Mouse (Mus musculus) liver, embryonic 11.5 days (tissue): Measurements from ENCODE around the gene Pnpla3. TPM values are rescaled to one million over a fixed set of nuclear protein-coding genes. Genes with fewer than 3 reads are reported as not detected.

ENCODE experiments used
- ATAC-seq: fragments of 200-750 bp; cut with Nextera tagmentation; replicated peaks from 2 replicates; pipeline ENCODE4 v1.8.0; 2017; ENCODE audit warnings: moderate number of reproducible peaks, mild to moderate bottlenecking, moderate TSS enrichment, moderate library complexity; ENCODE audit not compliant: low FRiP score
- DNase-seq: peaks from one replicate; pipeline ENCODE4 v3.0.0-alpha.2; 2017; ENCODE audit warnings: low spot score
- H3K27ac ChIP-seq: fragments of 300-500 bp; sonication (generic); 2 replicates; pipeline ENCODE4 v1.5.1; 2014; ENCODE audit warnings: mild to moderate bottlenecking, low read depth, low read length, control low read depth
- H3K27me3 ChIP-seq: fragments of 300-500 bp; sonication (generic); replicated peaks from 2 replicates; pipeline ENCODE4 v1.6.1; 2014; ENCODE audit warnings: low read length, mixed read lengths; ENCODE audit not compliant: control insufficient read depth, insufficient read depth
- H3K36me3 ChIP-seq: fragments of 300-500 bp; sonication (generic); 2 replicates; pipeline ENCODE4 v1.6.1; 2014; ENCODE audit warnings: mild to moderate bottlenecking, low read length, moderate library complexity, mixed read lengths; ENCODE audit not compliant: control insufficient read depth, insufficient read depth
- H3K4me1 ChIP-seq: fragments of 300-500 bp; sonication (generic); replicated peaks from 2 replicates; pipeline ENCODE4 v1.6.1; 2014; ENCODE audit warnings: low read length, mixed read lengths; ENCODE audit not compliant: control insufficient read depth, insufficient read depth
- H3K4me2 ChIP-seq: fragments of 300-500 bp; sonication (generic); 2 replicates; pipeline ENCODE4 v1.6.1; 2014; ENCODE audit warnings: mild to moderate bottlenecking, control low read depth, moderate library complexity
- H3K4me3 ChIP-seq: fragments of 300-500 bp; sonication (generic); 2 replicates; pipeline ENCODE4 v1.5.1; 2014; ENCODE audit warnings: low read depth, low read length, control low read depth
- H3K9ac ChIP-seq: fragments of 300-500 bp; sonication (generic); 2 replicates; pipeline ENCODE4 v1.6.1; 2014; ENCODE audit warnings: low read depth, low read length, control low read depth
- H3K9me3 ChIP-seq: fragments of 300-500 bp; sonication (generic); 2 replicates; pipeline ENCODE4 v1.6.1; 2016; ENCODE audit warnings: low read length, inconsistent platforms, mixed read lengths; ENCODE audit not compliant: control insufficient read depth
- WGBS: fragments of 180-500 bp; shearing (Covaris S2); extraction: QIAGEN DNeasy Blood & Tissue Kit; methylation state at CpG from one replicate; pipeline ENCODE4 v1.1.7; 2014; 5-methylcytosine and 5-hydroxymethylcytosine counted together
- polyA plus RNA-seq: library from polyadenylated mRNA; unstranded; fragments of >200 nt; fragmentation: Nextera tagmentation; extraction: Ambion mirVana; gene quantifications from 2 replicates; pipeline ENCODE4 v1.2.1, GENCODE M21; 2014

Gene Pnpla3
- polyA plus RNA-seq, 1 experiment from 2014 or later: 2.3 TPM

GRCm38 (mm10) chr15:84216461-84217084 is 48.9 kb downstream of the Pnpla3 start:
- Histone ChIP-seq H3K9ac (no peak overlapping the region), H3K4me2 (no peak overlapping the region), H3K27me3 (no peaks in the 10 kb centered on the region), H3K36me3 (peaks cover 11% of the 10 kb centered on the region; the same call in 1 of the 2 replicates), H3K4me1 (peaks cover 26% of the 10 kb centered on the region), H3K9me3 (no peaks in the 10 kb centered on the region), H3K27ac (peak overlapping the region; percentile 59), H3K4me3 (no peak overlapping the region)
- 47% methylated on average over 7 of the region's 7 CpGs for WGBS
- DNase-seq (no peak), ATAC-seq (no peak)

GRCm38 (mm10) chr15:84217969-84218782 is 50.5 kb downstream of the Pnpla3 start:
- WGBS: 35% methylated on average over 23 of the region's 23 CpGs
- peak overlapping the region; percentile 28 for H3K27ac ChIP-seq
- peaks cover 21% of the 10 kb centered on the region for H3K4me1 ChIP-seq

GRCm38 (mm10) chr15:84218783-84219271 is 51.2 kb downstream of the Pnpla3 start:
- DNase-seq (no peak), ATAC-seq (no peak)
- 28% methylated on average over 9 of the region's 9 CpGs for WGBS
- no peak overlapping the region for H3K4me3 ChIP-seq
- H3K9ac ChIP-seq: no peak overlapping the region
- peaks cover 11% of the 10 kb centered on the region; the same call in 1 of the 2 replicates for H3K36me3 ChIP-seq
- peak overlapping the region; percentile 53 for H3K27ac ChIP-seq
- H3K9me3 ChIP-seq: no peaks in the 10 kb centered on the region
- 0 out of 2 replicates have a peak, but pooled peaks cover 4% of the 10 kb centered on the region for H3K27me3 ChIP-seq
- H3K4me2 ChIP-seq: peak overlapping the region; percentile 15; the same call in 1 of the 2 replicates
- H3K4me1 ChIP-seq: peaks cover 21% of the 10 kb centered on the region

More at GRCm38 (mm10) chr15:84217969-84218782, 50.5 kb downstream of the Pnpla3 start:
- no peak overlapping the region for H3K4me3 ChIP-seq
- no peaks in the 10 kb centered on the region for H3K9me3 ChIP-seq
- H3K27me3 ChIP-seq: no peaks in the 10 kb centered on the region
- ATAC-seq: no peak
- DNase-seq: no peak
- peaks cover 11% of the 10 kb centered on the region; the same call in 1 of the 2 replicates for H3K36me3 ChIP-seq
- H3K4me2 ChIP-seq: peak overlapping the region; percentile 15; the same call in 1 of the 2 replicates
- H3K9ac ChIP-seq: no peak overlapping the region

GRCm38 (mm10) chr15:84221539-84221938 is 53.9 kb downstream of the Pnpla3 start:
- no peak overlapping the region for H3K27ac ChIP-seq
- peaks cover 4% of the 10 kb centered on the region; the same call in 1 of the 2 replicates for H3K27me3 ChIP-seq
- no peaks in the 10 kb centered on the region for H3K36me3 ChIP-seq
- no peak for ATAC-seq
- WGBS: 82% methylated on average over 5 of the region's 5 CpGs
- no peaks in the 10 kb centered on the region for H3K9me3 ChIP-seq
- H3K4me3 ChIP-seq: no peak overlapping the region
- no peak for DNase-seq
- no peak overlapping the region for H3K9ac ChIP-seq
- no peak overlapping the region for H3K4me2 ChIP-seq
- peaks cover 16% of the 10 kb centered on the region for H3K4me1 ChIP-seq

- DNase-seq (no peak), ATAC-seq (no peak)
- Histone ChIP-seq H3K9ac (no peak overlapping the region), H3K27ac (no peak overlapping the region), H3K27me3 (peaks cover 4% of the 10 kb centered on the region; the same call in 1 of the 2 replicates), H3K4me2 (no peak overlapping the region), H3K4me1 (peaks cover 3% of the 10 kb centered on the region; the same call in 1 of the 2 replicates), H3K36me3 (no peaks in the 10 kb centered on the region), H3K9me3 (no peaks in the 10 kb centered on the region), H3K4me3 (no peak overlapping the region)
- WGBS: 42% methylated on average over 6 of the region's 6 CpGs
Observed at GRCm38 (mm10) chr15:84223423-84223822, 55.8 kb downstream of the Pnpla3 start.

- Histone ChIP-seq H3K4me2 (no peak overlapping the region), H3K9me3 (no peaks in the 10 kb centered on the region), H3K4me3 (no peak overlapping the region), H3K9ac (no peak overlapping the region), H3K27me3 (peaks cover 4% of the 10 kb centered on the region; the same call in 1 of the 2 replicates), H3K4me1 (no peaks in the 10 kb centered on the region; the same call in 1 of the 2 replicates), H3K27ac (no peak overlapping the region), H3K36me3 (no peaks in the 10 kb centered on the region)
- ATAC-seq (no peak), DNase-seq (no peak)
- WGBS: 50% methylated on average over 10 of the region's 10 CpGs
Observed at GRCm38 (mm10) chr15:84224779-84225178, 57.1 kb downstream of the Pnpla3 start.

GRCm38 (mm10) chr15:84226918-84227317 is 59.3 kb downstream of the Pnpla3 start:
- no peak overlapping the region for H3K4me2 ChIP-seq
- 85% methylated on average over 15 of the region's 15 CpGs for WGBS
- no peak overlapping the region for H3K4me3 ChIP-seq
- DNase-seq: no peak
- H3K27me3 ChIP-seq: peaks cover 4% of the 10 kb centered on the region; the same call in 1 of the 2 replicates
- no peak overlapping the region for H3K27ac ChIP-seq
- H3K36me3 ChIP-seq: no peaks in the 10 kb centered on the region
- ATAC-seq: no peak
- H3K9ac ChIP-seq: no peak overlapping the region
- H3K4me1 ChIP-seq: peaks cover 12% of the 10 kb centered on the region
- H3K9me3 ChIP-seq: no peaks in the 10 kb centered on the region

GRCm38 (mm10) chr15:84230661-84231060 is 63.0 kb downstream of the Pnpla3 start:
- H3K27ac ChIP-seq: peak overlapping the region; percentile 89
- ATAC-seq (peak; percentile 72), DNase-seq (no peak)
- 4% methylated on average over 5 of the region's 5 CpGs for WGBS
- peak overlapping the region; percentile 77 for H3K9ac ChIP-seq
- H3K9me3 ChIP-seq: no peaks in the 10 kb centered on the region
- H3K4me1 ChIP-seq: peaks cover 26% of the 10 kb centered on the region
- H3K27me3 ChIP-seq: no peaks in the 10 kb centered on the region
- H3K36me3 ChIP-seq: no peaks in the 10 kb centered on the region
- H3K4me3 ChIP-seq: peak overlapping the region; percentile 74
- H3K4me2 ChIP-seq: peak overlapping the region; percentile 87
